ENCODE assay signal across 22 mouse cellular contexts in genomic region chr7:16208781-16209665, GRCm38 (mm10). TPM values are rescaled to one million over a fixed set of nuclear protein-coding genes. Genes with fewer than 3 reads are reported as not detected.
DNase-seq lines count a peak whose midpoint lies in the region; ATAC-seq and TF ChIP-seq lines count a peak whose summit lies in the region.
"Had no signal": no experiment of that assay in that cellular context is flagged by ENCODE, and none has a peak within 500 bp of the region (broad histone marks: within the 10 kb centered on the region; RNA-seq: fewer than 3 reads in every experiment).

No protein-coding gene starts in this region.

- H3K27me3 ChIP-seq in lung, embryonic 14.5 days (ENCODE audit: insufficient read depth, low read length) = no peaks in the 10 kb centered on the region
- no peaks in the 10 kb centered on the region for H3K27me3 ChIP-seq in C2C12 (ENCODE audit: control insufficient read depth, insufficient read depth, insufficient read length)
- H3K27me3 ChIP-seq in lung, postnatal 0 days (replicated peaks; ENCODE audit: insufficient read depth, low read length) = no peaks in the 10 kb centered on the region
- no peaks in the 10 kb centered on the region for H3K27me3 ChIP-seq in stomach, embryonic 16.5 days (ENCODE audit: control insufficient read depth, insufficient read depth, low read length)
- H3K27me3 ChIP-seq: embryonic facial prominence, embryonic 15.5 days; hindbrain, embryonic 13.5 days; limb, embryonic 15.5 days; midbrain, embryonic 15.5 days had no signal

- no peak for TF ChIP-seq CTCF in lung, embryonic 14.5 days (IDR thresholded peaks at IDR 0.05; ENCODE audit: low read depth)
- TF ChIP-seq CTCF in C2C12 (IDR thresholded peaks at IDR 0.05; ENCODE audit: control insufficient read depth, insufficient read depth, insufficient read length) = no peak
- TF ChIP-seq CTCF in lung, postnatal 0 days (IDR thresholded peaks at IDR 0.05) = no peak

- H3K79me2 ChIP-seq in C2C12 (ENCODE audit: control insufficient read depth, insufficient read depth) = no peaks in the 10 kb centered on the region

- peak overlapping the region; percentile 63; the same call in 1 of the 2 replicates for H3K27ac ChIP-seq in lung, embryonic 14.5 days (ENCODE audit: low read depth)
- peak overlapping the region; percentile 20; the same call in 1 of the 2 replicates for H3K27ac ChIP-seq in lung, postnatal 0 days (ENCODE audit: low read length)
- H3K27ac ChIP-seq in stomach, embryonic 16.5 days (ENCODE audit: low read length) = peak overlapping the region; percentile 23; the same call in 1 of the 2 replicates
- H3K27ac ChIP-seq: embryonic facial prominence, embryonic 15.5 days; forebrain, embryonic 10.5 days; hindbrain, embryonic 13.5 days; layer of hippocampus, adult 2 months; limb, embryonic 15.5 days; midbrain, embryonic 15.5 days had no signal

- DNase-seq in lung, embryonic 14.5 days = peak; percentile 84
- no peak for DNase-seq in lung, postnatal 25 days (ENCODE audit: low spot score)
- DNase-seq in lung, postnatal 0 days (ENCODE audit: low spot score) = peak; percentile 51
- no peak for DNase-seq in right cerebral cortex, postnatal 25 days
- DNase-seq in left cerebral cortex, adult 8-10 months (ENCODE audit: low spot score in 2 of 2) = no peak
- DNase-seq: adrenal gland, postnatal 10 days; cerebellum, postnatal 25 days; heart, postnatal 10 days; kidney, postnatal 14 days; layer of hippocampus, postnatal 36 days; retina, postnatal 1 day had no signal

- H3K4me1 ChIP-seq in lung, embryonic 14.5 days (ENCODE audit: insufficient read depth) = peaks cover 8% of the 10 kb centered on the region; the same call in 1 of the 2 replicates
- no peaks in the 10 kb centered on the region for H3K4me1 ChIP-seq in lung, postnatal 0 days (ENCODE audit: insufficient read depth, low read depth, low read length)
- H3K4me1 ChIP-seq in stomach, embryonic 16.5 days (ENCODE audit: control insufficient read depth, insufficient read depth, low read length) = 0 out of 2 replicates have a peak, but pooled peaks cover 5% of the 10 kb centered on the region
- H3K4me1 ChIP-seq: embryonic facial prominence, embryonic 15.5 days; forebrain, embryonic 10.5 days; hindbrain, embryonic 13.5 days; limb, embryonic 15.5 days; midbrain, embryonic 15.5 days had no signal

- no peak overlapping the region for H3ac ChIP-seq in C2C12 (ENCODE audit: control insufficient read depth, insufficient read length, low read depth)

- H3K9me3 ChIP-seq in lung, embryonic 14.5 days (ENCODE audit: low read depth, low read length) = no peaks in the 10 kb centered on the region
- no peaks in the 10 kb centered on the region for H3K9me3 ChIP-seq in lung, postnatal 0 days (ENCODE audit: low read length)
- H3K9me3 ChIP-seq in stomach, embryonic 16.5 days (replicated peaks; ENCODE audit: control insufficient read depth, low read length) = no peaks in the 10 kb centered on the region
- H3K9me3 ChIP-seq: embryonic facial prominence, embryonic 15.5 days; forebrain, embryonic 10.5 days; hindbrain, embryonic 13.5 days; limb, embryonic 15.5 days; midbrain, embryonic 15.5 days had no signal

- no peak overlapping the region for H3K4me3 ChIP-seq in lung, embryonic 14.5 days (ENCODE audit: low read depth, low read length)
- no peak overlapping the region for H3K4me3 ChIP-seq in C2C12 (ENCODE audit: insufficient read depth, poor library complexity, severe bottlenecking)
- H3K4me3 ChIP-seq in lung, postnatal 0 days (ENCODE audit: low read depth, low read length) = no peak overlapping the region
- no peak overlapping the region for H3K4me3 ChIP-seq in stomach, embryonic 16.5 days (replicated peaks; ENCODE audit: low read length)
- H3K4me3 ChIP-seq: embryonic facial prominence, embryonic 15.5 days; forebrain, embryonic 10.5 days; hindbrain, embryonic 13.5 days; layer of hippocampus, adult 2 months; limb, embryonic 15.5 days; midbrain, embryonic 15.5 days had no signal

- H3K9ac ChIP-seq in lung, embryonic 14.5 days = no peak overlapping the region
- H3K9ac ChIP-seq in lung, postnatal 0 days (replicated peaks; ENCODE audit: low read depth) = no peak overlapping the region
- no peak overlapping the region for H3K9ac ChIP-seq in stomach, embryonic 16.5 days (ENCODE audit: low read length)
- H3K9ac ChIP-seq: embryonic facial prominence, embryonic 15.5 days; hindbrain, embryonic 13.5 days; limb, embryonic 15.5 days; midbrain, embryonic 15.5 days had no signal

- TF ChIP-seq EP300 in lung, postnatal 0 days (IDR thresholded peaks at IDR 0.05) = peak; percentile 34; the same call in 1 of the 2 replicates

- WGBS in lung, embryonic 14.5 days = 52% methylated on average over 21 of the region's 21 CpGs
- 52% methylated on average over 21 of the region's 21 CpGs for WGBS in lung, postnatal 0 days
- WGBS in stomach, embryonic 16.5 days = 64% methylated on average over 21 of the region's 21 CpGs

- ATAC-seq in lung, embryonic 14.5 days (ENCODE audit: insufficient read depth) = peak; percentile 71
- ATAC-seq in lung, postnatal 0 days = peak; percentile 53
- no peak for ATAC-seq in stomach, embryonic 16.5 days (ENCODE audit: insufficient read depth, low FRiP score)
- ATAC-seq: activated CD4-positive, CD25-positive, alpha-beta regulatory T cell, adult 4 months; inflammation-experienced regulatory T-cells, adult 6 months; midbrain, embryonic 15.5 days had no signal

- H3K36me3 ChIP-seq in lung, embryonic 14.5 days (ENCODE audit: insufficient read depth) = peaks cover 50% of the 10 kb centered on the region; the same call in 1 of the 2 replicates
- no peaks in the 10 kb centered on the region for H3K36me3 ChIP-seq in C2C12 (ENCODE audit: control insufficient read depth, insufficient read depth)
- H3K36me3 ChIP-seq in lung, postnatal 0 days (ENCODE audit: insufficient read depth, low read length) = peaks cover 8% of the 10 kb centered on the region; the same call in 1 of the 2 replicates
- peaks cover 5% of the 10 kb centered on the region; the same call in 1 of the 2 replicates for H3K36me3 ChIP-seq in stomach, embryonic 16.5 days (ENCODE audit: control insufficient read depth, insufficient read depth, low read length)

- no peak overlapping the region for H3K4me2 ChIP-seq in lung, embryonic 14.5 days
- no peak overlapping the region for H3K4me2 ChIP-seq in lung, postnatal 0 days (replicated peaks; ENCODE audit: low read depth, low read length)
- H3K4me2 ChIP-seq in stomach, embryonic 16.5 days (ENCODE audit: low read depth, low read length) = no peak overlapping the region
- H3K4me2 ChIP-seq: embryonic facial prominence, embryonic 15.5 days; heart, embryonic 11.5 days; hindbrain, embryonic 13.5 days; limb, embryonic 15.5 days; midbrain, embryonic 15.5 days had no signal

- H3K79me3 ChIP-seq in C2C12 (ENCODE audit: low read depth) = no peaks in the 10 kb centered on the region

TF ChIP-seq in C2C12, 6 proteins besides CTCF, POLR2A, EP300 and RAD21:
- TF ChIP-seq MYOD1 (IDR thresholded peaks at IDR 0.05; ENCODE audit: control insufficient read depth, insufficient read length, low read depth) (peak; percentile 8), MAX (IDR thresholded peaks at IDR 0.05) (peak; percentile 20), CEBPB (IDR thresholded peaks at IDR 0.05; ENCODE audit: low read depth) (no peak), MYOG (IDR thresholded peaks at IDR 0.05; ENCODE audit: control insufficient read depth, extremely low read depth, insufficient read length) (no peak), USF1 (IDR thresholded peaks at IDR 0.05; ENCODE audit: low read depth) (no peak), FOSL1 (IDR thresholded peaks at IDR 0.05; ENCODE audit: insufficient read depth, low read length, poor library complexity, severe bottlenecking) (peak; percentile 75)

RNA-seq across cellular contexts. Expression of gene Dhx34, which starts 12.8 kb away (rescaled TPM):
- polyA plus RNA-seq in lung, embryonic 14.5 days (2014; fragmentation: Nextera tagmentation; extraction: Ambion mirVana) = 11.2 and 13.8 TPM in 2 replicates
- 14.4 TPM for polyA plus RNA-seq in C2C12 (2012; fragmentation: generic; extraction: Trizol)
- 7.8 and 8.5 TPM in 2 replicates for polyA plus RNA-seq in lung, postnatal 0 days (2015; fragmentation: Nextera tagmentation; extraction: Ambion mirVana)
- polyA plus RNA-seq in stomach, embryonic 16.5 days (2015; fragmentation: Nextera tagmentation; extraction: Ambion mirVana) = 34.3 and 36.6 TPM in 2 replicates
- 10 to 100 TPM; 12.4 to 14.5 (median 13.4) TPM for total RNA-seq in left cerebral cortex, adult 8-10 months (2022)

RNA-seq across cellular contexts. Expression of gene Meis3, which starts 34.1 kb away (rescaled TPM):
- 21.0 and 24.9 TPM in 2 replicates for polyA plus RNA-seq in lung, embryonic 14.5 days (2014; fragmentation: Nextera tagmentation; extraction: Ambion mirVana)
- 4.5 TPM for polyA plus RNA-seq in C2C12 (2012; fragmentation: generic; extraction: Trizol)
- polyA plus RNA-seq in lung, postnatal 0 days (2015; fragmentation: Nextera tagmentation; extraction: Ambion mirVana) = 12.3 and 12.7 TPM in 2 replicates
- polyA plus RNA-seq in stomach, embryonic 16.5 days (2015; fragmentation: Nextera tagmentation; extraction: Ambion mirVana) = 22.0 and 22.1 TPM in 2 replicates
- total RNA-seq in left cerebral cortex, adult 8-10 months (2022) = 10 to 100 TPM; 42.6 to 48.9 (median 46.4) TPM

RNA-seq across cellular contexts. Expression of gene C5ar2, which starts 34.9 kb away (rescaled TPM):
- polyA plus RNA-seq in lung, embryonic 14.5 days (2014; fragmentation: Nextera tagmentation; extraction: Ambion mirVana) = 0.05 and 0.18 TPM in 2 replicates
- polyA plus RNA-seq in C2C12 (2012; fragmentation: generic; extraction: Trizol) = not detected
- polyA plus RNA-seq in lung, postnatal 0 days (2015; fragmentation: Nextera tagmentation; extraction: Ambion mirVana) = 0.94 and 1.1 TPM in 2 replicates
- 0.21 and 0.30 TPM in 2 replicates for polyA plus RNA-seq in stomach, embryonic 16.5 days (2015; fragmentation: Nextera tagmentation; extraction: Ambion mirVana)
- under 1 TPM; 0.30 to 0.67 (median 0.58) TPM for total RNA-seq in left cerebral cortex, adult 8-10 months (2022)
- polyA plus RNA-seq: activated CD4-positive, CD25-positive, alpha-beta regulatory T cell, adult 4 months; midbrain, embryonic 15.5 days had no signal

RNA-seq across cellular contexts. Expression of gene C5ar1, which starts 50.3 kb away (rescaled TPM):
- 1.7 and 2.0 TPM in 2 replicates for polyA plus RNA-seq in lung, embryonic 14.5 days (2014; fragmentation: Nextera tagmentation; extraction: Ambion mirVana)
- polyA plus RNA-seq in C2C12 (2012; fragmentation: generic; extraction: Trizol) = 0.02 TPM
- 11.8 and 13.3 TPM in 2 replicates for polyA plus RNA-seq in lung, postnatal 0 days (2015; fragmentation: Nextera tagmentation; extraction: Ambion mirVana)
- polyA plus RNA-seq in stomach, embryonic 16.5 days (2015; fragmentation: Nextera tagmentation; extraction: Ambion mirVana) = 4.6 and 4.8 TPM in 2 replicates
- 1 to 10 TPM in 2 of 4 experiments, under 1 TPM in 2; 0.46 to 3.4 (median 1.7) TPM for total RNA-seq in left cerebral cortex, adult 8-10 months (2022)
- polyA plus RNA-seq: activated CD4-positive, CD25-positive, alpha-beta regulatory T cell, adult 4 months had no signal

Comparison
In these comparisons a context has a peak if more than half of its experiments do, and no peak if none do; other contexts are left out.
1. DNase-seq: peak in lung, embryonic 14.5 days (single experiment) and lung, postnatal 0 days (single experiment); none in lung, postnatal 25 days (single experiment), right cerebral cortex, postnatal 25 days (single experiment) and left cerebral cortex, adult 8-10 months (0 of 2).
2. Peak in every context shown above with its lines, with median percentiles within 50 percentile points of each other: H3K27ac ChIP-seq.